Mouse (Mus musculus): ENCODE measurements at regions not wholly inside any gene's neighbourhood (a gene's known extent, or its start where the extent isn't known, plus 50 kb on each side); places are given as distances from the start of the nearest gene placed in this dataset.

DNA sequence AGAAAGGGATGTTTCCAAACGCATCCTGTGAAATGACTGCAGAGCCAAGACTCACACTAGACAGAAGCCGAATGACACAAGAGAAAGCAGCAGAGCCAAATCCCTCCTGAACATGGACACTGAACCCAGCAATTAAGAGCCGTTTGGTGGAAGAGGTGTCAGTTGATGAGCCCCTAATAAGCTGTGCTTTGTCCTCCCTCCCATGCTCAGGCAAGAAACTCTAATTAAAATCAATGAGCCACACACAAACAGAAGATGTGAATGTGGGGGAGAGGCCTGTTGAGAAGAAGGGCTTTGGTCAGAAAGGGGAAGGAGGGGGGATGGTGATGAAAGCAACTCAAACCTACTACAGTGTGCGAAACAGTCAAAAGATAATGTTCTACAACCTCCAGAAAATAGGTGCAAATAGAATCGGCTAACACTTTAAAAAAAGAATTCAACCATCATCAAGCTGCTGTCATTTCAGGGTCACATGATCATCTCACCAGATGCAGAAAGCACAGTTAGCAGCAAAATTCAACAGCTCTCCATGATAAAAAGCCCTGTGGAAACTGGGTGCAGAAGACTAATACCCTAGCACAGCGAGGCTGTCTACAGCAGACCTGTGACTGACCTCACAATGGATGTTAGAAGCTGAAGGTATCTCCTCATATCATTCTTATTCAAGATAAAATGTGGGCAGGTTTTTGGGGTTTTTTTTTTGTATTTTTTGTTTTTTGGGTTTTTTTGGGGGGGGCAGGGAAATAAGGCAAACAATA lies 153.2 kb upstream of the Gm15217 start:
- DNase-seq = no peak

DNA sequence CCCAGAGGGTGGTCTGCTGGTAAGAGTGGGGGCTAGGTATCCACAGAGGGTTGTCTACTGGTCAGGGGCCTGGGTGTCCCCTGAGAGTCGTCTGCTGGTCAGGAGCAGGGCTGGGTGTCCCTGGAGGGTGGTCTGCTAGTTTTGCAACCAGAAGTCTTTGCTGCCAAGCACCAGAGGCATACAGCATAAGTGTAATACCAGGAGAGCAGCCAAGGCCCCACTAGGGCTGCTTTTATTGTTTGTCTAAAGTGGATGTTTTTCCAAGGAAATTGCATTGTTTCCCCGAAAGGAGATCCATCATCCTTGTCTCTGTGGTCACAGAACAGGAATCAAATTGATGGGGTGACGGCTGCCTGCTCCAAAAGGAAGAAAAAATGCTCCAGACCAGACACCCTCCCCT lies 145.2 kb upstream of the Gm15217 start:
- no peak for DNase-seq

DNA sequence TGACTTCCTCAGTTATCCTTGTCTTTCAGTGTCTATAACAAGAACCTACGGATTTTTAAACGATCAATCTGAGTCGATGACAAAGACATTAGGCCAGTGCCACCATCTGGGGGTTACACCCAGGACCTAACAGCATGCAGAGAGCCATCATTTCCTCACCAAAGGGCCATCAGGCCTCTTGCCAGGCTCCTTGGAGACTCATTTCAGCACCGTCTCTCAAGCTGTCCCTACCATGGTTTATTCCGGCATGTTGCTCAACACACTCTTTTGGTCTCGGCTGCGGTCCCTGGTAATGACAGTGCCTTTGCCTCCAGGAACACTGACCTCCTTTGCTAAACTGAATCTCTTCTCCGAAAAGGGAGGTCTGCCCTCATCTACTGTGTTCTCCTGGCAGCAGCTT lies 144.4 kb upstream of the Gm15217 start:
- no peak for DNase-seq

DNA sequence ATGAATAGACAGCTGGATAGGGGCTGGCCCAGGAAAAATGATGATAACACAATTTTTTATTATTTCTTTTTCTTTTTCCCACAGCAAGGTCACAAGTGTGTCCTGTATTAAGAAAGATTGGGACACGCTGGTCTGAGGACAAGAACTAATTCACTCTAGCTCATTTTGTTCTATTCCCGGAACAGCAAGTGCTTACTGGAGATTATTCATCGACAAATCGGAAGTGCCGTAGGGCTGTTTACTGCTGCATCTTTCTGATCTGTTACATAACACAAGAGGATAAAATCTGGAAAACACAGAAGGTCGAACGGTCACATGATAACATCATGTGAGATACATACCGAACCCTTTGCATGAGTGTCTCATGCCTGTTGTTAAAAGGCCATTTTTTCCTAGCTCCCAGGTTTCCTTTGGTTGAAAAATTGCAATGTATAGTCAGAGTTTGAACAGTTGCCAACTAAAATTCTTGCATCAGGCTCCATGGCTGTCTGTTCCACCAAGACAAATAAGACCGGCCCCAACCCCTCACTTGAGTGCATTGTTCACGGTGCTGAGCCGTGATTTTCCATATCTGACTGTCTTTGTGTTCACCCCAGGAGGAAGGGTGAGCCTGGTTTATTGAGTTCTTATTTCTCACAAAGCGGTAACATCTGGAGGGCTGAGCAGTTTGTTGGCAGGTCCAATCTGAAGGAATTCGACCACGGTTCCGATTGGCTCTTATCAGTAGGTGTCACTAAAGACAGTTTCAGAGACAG lies 139.0 kb upstream of the Gm15217 start:
- no peak for DNase-seq

DNA sequence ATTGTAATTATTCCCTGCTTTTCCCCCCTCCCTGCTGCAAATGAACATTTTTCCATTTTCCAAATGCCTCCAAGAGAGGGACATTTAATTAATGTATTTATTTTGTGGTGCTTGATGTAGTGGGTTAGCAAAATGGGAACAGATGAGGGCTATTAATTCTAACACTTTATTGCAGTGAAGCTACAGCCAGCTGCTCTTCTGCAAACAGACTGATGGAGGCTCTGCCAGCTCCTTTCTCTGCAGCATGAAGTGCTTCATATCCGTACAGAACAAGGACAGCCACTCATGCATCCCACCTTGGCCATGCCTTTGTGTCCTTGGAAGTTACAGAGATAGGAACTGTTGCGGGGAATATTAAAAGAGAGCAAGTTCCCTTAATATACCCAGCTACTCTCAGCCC lies 138.3 kb upstream of the Gm15217 start:
- DNase-seq = no peak

DNA sequence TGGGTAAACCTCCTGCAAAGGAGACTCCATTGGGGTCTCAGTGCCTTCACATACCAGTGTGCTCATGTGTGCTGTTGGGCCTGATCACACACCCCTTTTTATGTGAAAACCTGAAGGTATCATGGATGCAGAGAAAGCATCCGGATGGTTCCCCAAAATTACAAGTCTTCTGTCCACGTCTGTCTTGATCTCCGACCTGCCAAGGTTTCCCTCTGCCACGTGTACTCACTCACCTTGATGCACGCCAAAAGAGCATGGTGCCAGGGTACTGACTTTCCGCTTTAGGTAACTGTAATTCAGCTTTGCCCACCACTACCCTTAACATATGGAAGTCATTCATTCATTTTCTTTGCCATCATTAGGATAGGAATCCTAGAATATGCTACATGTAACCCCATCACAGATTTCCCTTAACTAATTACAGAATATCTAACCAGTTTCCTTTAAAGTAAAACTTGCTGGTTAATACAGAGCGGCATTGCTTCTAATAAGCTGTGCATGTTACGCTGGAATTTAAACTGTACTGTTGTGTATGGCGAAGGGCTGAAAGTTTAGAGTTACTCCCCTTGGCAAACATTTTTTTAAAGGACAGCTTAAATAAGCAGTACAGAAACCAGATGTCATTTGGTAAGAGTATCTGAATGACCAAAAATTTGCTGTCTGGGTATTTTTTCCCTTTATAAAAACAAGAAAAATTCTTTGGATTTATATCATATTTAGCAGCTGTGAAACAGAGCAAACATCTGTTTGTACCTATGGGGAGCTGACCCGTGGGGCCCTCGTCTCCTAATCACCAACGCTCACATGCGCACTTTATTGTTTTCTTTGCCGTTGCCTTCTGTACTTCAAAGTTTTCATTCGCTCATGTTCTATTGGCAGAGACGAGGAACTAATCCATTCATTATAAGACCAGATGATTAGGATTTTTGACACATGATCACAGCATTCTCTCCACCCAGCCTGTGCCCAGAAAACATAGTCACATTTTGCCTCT lies 131.4 kb upstream of the Gm15217 start:
- DNase-seq = no peak

DNA sequence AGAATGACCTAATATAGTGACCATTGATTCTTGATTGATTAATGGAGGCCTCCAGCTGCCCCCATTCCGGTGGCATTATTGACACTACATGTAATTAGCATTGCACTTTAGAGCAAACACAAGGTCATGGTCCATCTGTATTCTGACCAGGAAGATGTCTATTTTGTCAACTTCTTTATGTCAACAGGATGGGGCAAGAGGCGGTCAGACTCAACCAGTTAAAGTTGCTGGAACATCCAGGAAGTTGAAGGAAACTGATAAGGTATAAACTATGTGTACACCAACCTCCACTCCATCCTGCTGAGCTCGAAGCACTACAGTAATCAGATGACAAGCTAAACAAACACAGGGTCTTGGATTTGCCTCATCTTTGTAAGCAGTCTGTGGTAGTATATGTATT lies 130.1 kb upstream of the Gm15217 start:
- DNase-seq = no peak

DNA sequence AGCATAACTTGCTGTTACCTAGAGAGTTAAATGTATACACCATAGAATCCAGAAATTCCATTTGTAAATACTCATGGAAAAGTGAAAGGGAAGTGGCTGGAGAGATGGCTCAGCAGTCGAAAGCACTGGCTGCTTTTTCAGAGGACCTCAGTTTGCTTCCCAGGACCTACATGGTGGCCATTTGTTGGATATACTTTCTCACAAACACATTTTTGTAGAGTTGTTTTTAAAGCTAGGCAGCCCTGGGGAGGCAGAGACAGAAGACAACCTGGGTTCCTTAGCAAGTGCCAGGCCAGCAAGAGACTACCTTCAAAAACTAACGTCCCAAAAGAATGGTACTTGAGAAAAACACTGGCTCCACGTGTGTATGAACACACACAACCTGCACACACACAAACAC lies 124.0 kb upstream of the Gm15217 start:
- no peak for DNase-seq

DNA sequence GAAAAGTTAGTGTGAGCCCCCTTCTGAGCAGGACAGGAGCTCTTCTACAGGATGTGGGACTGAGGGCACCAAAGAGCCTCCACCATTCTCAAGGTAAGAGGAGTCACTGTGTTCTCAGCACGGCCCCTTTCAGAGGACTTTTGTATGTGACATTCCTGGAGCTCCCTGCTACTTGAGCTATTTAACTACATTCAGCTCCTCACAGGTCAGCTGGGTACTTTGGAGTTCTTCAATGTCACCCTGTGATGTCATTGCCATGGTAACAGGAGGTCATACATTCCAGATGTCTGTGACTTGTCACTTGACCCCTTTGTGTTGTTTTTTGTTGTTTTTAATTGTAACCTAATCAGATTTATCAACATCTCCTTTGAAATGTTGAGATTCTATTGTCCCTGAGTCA lies 122.9 kb upstream of the Gm15217 start:
- DNase-seq = no peak

DNA sequence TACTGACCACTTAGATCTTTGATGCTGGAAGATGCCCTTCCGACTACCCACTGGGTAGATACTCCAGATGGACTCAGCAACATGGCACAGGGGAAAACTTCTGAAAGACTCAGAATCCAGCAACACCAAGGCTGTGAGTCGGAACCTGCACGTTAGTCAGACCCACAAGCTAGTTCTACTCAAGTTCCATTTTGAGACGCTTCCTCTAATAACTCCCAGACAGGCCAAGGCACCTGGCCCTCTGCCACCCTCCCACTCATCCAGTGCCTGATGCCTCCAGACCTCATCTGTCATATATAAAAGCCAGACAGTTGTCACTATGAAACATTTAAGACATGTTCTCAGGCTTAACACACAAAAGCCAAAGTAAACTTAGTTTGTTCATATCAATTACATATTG lies 121.9 kb upstream of the Gm15217 start:
- no peak for DNase-seq

DNA sequence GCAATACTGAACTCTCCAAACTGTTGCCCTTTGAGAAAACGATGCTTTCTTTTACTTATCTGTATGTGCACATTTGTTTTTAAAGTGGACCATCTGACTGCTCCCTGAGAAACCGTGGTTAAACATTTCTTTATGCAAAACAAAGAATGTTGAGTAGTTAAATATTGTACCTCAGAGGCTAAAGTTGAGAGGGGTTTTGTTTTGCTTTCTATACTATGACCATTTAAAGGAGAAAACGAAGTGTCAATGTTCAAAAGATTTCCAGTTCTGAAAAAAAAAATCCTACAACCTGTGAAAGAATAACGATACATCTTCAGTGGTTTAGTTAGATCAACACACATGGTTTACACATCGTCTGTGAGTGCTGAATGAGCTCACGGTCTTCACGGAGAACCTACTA lies 120.7 kb upstream of the Gm15217 start:
- no peak for DNase-seq

DNA sequence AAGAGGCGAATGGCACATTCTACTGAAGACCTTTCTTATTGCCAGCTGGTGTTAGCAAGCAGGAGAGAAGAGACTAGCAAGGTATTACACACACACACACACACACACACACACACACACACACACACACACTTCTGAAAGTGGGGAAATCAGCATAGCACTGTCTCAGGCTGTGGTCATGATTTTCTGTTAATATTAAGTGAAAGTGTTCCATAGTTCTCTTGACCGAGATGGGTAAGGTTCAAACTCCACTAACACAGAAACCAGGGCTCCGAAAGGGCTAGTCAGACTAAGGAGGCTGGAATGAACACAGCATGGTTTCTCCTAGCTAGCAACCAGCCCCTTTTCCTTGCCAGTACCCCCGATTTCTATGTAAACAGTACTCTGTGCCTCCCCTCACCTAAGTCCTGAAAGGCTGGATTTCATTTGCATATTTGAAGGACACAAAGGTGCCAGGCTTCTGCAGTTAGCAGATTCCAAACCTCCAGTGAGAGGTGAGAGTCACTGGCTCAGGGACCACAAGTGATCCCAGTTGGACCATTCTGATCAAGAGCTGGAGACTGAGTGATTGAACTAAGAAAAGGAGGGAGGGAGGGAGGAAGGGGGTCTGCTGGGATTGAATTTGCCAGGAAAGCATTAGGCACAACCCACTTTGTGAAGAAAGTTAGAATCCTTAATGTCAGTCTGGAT lies 118.8 kb upstream of the Gm15217 start:
- DNase-seq = no peak

DNA sequence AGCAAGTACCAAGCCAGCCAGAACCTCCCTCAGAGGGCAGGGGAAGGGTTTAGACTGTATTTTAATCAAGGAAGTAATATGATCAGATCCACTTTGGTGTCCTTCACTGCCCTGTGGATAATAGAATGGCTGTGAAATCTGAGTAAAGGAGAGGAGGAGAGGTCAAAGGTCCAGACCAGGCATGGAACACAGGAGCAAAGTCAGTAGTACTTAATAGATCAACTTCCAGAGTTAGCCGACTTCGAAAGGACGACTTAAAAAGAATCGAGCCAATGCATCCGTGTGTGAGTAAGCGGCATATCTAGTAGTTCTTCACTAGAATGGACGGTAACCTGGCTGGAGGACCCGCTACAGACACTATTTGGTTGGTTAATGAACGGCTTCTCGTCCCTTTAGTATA lies 103.8 kb upstream of the Gm15217 start:
- DNase-seq = no peak

DNA sequence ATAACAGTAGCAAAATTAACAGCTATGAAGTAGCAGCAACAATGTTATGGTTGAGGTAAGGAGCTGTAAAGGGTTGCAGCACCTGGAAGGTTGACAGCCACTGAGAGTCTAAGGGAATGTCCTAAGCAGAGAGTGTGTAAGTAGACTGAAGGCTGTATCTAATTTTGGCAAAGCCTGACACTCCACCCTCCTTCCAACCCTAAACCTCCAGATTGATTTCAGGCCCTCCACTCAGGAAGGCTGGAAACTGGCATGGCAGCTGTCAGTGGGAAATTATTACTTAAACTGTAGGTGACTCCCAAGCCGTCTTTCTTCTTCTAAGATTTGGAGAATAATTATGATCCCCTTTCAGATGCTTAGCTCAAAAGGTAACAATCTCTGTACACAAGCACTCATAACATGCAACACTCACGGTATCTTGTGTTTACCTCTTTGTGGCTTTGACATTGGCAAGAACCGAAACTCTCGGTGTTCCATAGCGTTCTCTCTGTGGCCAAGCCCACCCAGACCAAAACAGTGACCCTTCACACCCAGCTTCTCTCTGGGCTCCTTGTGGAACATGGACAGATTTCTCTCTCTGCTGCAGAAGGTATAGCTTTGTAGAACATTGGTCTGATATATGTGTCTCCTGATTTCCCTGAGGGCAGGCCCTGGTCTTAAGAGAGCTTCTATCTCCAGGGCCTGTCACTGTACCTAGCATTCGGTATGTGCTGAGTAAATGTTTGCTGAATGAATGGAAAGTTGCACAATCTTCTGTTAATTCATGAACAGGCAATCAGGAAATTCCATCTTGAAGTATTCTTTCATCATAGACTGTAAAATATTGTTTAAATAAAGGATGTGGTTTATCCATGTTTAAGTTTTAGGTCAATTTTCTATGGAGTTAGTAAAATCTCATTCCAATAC lies 102.0 kb upstream of the Gm15217 start:
- no peak for DNase-seq

DNA sequence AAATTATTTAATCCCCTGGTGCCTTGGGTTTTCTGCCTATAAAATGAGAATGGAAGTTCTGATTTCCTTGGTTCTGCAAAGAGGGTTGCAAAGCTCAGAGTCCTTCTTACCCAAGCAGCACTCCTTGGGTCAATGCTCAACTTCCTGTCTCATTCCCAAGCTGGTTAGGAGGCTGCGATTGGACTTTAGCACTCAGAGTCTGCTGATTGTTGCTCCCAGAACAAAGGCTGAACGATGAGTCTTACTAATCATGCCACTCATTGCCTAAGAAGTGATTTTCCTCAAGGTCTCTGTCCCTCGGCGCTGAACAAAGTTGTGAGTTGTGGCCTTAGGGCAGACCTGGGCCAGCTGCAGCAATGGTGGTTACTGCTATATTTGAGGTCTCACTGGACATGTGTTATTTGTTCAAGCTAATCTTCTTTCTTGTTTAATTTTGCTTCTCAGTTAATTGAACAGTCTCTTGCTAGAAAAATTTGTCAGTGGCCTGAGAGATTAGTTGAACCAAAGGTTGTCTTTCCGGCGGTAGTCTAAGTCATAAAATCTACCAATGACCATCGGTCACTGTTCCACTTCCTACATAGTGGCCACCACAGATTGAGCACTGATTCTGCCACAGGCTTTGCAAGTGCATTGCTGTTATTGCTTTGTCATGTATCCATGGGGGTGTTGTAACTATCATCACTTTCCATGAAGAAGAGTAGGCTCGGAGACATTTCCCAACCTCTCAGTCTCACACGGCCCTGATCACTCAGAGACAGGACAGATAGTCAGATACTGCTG lies 101.2 kb upstream of the Gm15217 start:
- DNase-seq = no peak

DNA sequence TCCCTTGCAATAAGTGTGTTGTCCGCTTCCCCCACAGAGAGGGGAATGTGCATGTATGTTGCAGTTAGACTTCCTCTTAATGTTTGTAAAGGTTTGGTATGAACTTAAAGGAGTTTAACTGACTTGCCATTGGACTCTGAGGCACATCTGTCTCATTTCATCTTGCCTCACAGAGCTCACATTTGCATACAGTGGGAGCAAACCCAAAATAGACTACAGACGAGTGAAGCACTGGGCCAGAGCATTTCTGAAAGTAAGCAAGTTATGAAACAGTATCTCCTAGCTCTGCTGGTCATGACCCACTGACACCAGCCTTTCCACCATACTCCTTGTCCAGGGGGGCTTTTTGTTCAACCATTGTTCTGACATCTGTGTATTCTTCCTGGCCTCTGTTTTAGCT lies 86.8 kb upstream of the Gm15217 start:
- no peak for DNase-seq

DNA sequence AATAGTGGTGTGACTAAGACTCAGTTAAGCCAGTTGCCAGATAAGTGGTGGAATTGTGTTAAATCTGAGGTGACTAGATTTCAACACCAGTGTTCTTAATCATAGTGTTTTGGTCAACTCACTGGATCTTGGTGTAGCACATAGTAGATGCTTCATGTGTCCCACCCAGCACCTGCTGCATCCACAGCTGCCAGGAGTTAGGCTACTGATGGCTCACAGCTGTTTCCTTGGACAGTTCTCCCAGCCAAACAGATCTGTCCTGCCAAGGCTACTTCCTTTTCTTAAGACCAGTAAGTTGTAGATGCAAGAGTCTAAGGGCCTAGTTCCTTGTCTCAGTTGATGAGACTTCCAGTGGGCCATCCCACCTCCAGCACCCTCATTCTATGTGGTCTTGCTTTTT lies 82.9 kb upstream of the Gm15217 start:
- DNase-seq = no peak

DNA sequence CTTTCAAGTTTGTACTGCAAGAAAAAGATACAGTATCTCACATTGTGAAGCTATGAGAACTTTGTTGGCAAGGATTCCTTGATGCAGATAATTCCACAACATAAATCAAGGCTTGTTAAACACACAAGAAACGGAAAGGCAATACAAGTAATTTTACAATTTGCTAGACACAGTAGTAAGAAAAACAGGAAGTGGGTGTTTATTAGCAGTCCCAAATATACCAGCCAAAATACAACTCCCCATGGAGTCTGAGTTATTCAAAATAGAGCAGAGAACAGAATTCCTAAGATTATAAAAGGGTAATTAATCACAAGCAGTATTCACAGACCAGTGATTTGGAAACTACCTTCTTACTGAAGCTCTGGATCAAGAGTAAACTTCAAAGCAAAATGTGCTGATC lies 78.7 kb upstream of the Gm15217 start:
- DNase-seq = no peak

DNA sequence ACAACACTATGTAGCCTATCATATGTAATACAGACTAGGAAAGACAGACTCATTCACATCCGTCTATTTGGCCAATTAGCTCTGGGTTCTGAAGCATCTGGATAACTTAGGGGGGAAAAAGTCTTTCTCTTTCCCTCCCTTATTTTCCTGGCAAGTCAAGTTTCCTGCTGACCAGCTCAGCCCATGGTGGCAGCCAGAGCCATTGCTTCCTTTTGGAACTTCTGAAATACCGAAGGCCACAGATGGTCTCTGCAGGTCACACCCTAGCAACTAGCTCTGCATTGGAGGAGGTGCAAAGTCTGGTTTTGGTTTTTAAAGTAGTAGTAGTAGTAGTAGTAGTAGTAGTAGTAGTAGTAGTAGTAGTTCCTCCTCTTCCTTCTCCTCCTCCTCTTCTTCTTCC lies 76.6 kb upstream of the Gm15217 start:
- no peak for DNase-seq

DNA sequence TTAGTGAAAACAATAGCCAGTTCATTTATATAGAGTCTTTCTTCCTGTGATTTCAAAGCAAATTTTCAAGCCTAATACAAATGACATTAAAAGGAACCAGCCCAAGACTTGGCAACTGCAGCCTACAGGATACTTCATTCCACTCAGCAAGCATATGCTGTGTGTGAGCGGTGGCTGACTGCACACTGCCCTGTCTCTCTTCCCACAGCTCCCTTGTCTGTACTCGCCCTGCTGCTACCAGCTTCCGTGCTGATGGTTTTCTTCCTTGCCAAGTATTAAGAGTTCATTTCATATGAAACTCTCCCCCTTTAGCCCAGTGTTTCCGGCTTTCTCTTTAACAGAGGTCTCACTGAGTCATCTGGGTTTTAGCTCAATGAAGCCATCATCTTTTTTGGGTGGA lies 73.9 kb upstream of the Gm15217 start:
- DNase-seq = no peak

DNA sequence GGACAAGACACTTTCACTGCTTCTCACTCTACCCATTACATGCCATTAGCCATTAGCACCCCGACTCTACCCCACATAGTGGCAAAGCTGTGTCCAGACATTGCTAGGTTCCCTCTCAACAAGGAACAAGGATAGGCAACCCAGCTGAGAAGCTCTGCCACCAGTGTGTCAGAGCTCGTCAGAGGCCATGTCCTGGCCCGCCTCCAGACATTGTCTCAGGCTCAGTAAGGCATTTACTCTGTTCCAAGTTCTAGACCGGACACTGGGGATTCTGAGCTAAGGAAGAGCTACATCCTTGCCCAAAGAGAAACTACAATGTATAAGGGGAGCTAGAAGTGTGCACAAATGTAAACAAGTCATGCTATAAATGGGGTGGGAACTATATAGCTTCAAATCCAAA lies 66.2 kb upstream of the Gm15217 start:
- DNase-seq = no peak

All from cerebellum, adult 11 months (tissue).